Mouse (Mus musculus) monocyte, adult 2 months (primary cell): ENCODE measurements around the gene Fat2.

Source experiments
- DNase-seq, 2 experiments: peaks; one replicate each; pipeline ENCODE4 v3.0.0; 2022; ENCODE audit warnings: low spot score in 2 of 2, low read depth in 1 of 2

The Fat2 gene

DNA sequence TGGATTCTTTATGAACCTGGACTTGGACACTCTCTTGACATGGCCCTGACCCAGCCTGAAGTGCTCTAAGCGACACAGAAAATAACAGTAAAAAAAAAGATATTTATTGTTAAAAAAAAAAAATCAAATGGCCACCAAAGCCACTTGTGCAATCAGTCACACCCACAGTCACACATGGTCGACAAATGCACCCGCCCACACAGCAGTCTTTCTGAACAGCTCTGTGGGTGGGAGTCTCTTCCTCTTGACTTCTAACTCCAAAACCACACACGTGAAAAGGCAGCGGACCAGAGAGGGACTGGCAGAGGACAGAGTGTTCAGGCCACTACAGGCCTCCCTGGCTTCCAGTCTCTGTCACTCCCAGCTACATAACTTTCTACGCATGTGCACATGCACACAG is 85.8 kb downstream of the Fat2 start:
- no peak for DNase-seq

DNA sequence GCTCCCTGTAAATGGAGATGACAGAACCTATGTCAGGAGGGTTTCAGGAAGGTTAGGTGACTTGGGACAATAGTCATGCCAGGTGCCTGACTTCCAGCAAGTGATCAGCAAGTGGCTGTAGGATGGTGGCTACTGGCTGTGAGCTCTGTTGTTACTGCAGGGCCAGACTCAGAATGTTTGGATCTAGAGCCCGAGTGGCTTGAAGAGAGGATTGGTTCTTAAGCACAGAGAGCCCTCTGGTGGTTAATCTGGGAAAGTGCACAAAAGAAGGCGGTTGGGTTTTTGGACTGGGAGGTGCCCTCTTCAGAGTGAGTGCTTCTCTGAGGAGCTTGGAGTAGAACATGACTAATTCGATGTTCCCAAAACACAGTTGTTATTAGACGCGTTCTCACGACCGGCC is 95.8 kb downstream of the Fat2 start:
- DNase-seq, result peak; percentile 21 to 49

GRCm38 (mm10) chr11:55239496-55239895 is 96.9 kb downstream of the Fat2 start:
- DNase-seq, result no peak

GRCm38 (mm10) chr11:55236815-55237214 is 99.5 kb downstream of the Fat2 start:
- no peak for DNase-seq

GRCm38 (mm10) chr11:55234791-55235190 is 101.6 kb downstream of the Fat2 start:
- DNase-seq, result no peak

DNA sequence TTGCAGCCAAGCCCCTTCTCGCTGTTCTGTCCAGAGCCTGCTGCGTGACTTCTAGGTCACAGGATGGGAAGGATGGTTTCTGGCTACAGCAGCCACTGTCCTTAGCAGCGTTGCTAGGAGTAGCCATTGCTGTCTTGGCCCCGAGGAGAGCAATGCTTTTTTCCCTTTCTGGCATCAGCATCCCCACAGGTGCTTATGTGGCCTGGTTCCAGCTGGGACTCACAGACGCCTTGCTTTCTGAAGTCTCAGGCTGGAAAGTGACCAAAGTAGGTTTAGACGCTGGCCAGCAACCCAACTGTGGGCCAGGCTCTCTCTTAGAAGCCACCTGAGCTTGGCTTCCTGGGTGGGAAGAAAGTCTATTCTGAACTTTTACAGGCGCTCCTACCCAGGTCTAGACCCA is 102.1 kb downstream of the Fat2 start:
- no peak for DNase-seq

GRCm38 (mm10) chr11:55231034-55231433 is 105.3 kb downstream of the Fat2 start:
- no peak for DNase-seq

- DNase-seq, result no peak
Observed at GRCm38 (mm10) chr11:55221306-55221705, 115.1 kb downstream of the Fat2 start.

DNA sequence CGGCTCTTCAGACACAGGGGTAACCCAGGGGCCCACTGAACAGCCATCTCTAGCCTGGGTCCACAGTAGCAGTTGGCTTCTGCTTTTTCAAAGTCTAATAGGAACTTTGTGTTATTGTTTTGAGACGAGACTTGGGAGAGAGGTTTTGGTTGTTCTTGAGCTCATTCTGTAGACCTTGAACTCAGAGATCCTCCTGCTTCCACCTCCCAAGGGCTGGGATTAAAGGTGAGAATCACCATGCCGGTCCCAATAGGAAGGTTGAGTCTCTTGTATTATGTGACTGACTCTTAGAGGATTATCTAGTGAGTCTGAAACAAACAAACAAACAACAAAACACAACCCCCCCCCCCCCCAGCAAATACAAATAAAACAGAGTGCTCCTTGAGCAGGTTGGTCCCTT is 117.9 kb downstream of the Fat2 start:
- no peak for DNase-seq

DNA sequence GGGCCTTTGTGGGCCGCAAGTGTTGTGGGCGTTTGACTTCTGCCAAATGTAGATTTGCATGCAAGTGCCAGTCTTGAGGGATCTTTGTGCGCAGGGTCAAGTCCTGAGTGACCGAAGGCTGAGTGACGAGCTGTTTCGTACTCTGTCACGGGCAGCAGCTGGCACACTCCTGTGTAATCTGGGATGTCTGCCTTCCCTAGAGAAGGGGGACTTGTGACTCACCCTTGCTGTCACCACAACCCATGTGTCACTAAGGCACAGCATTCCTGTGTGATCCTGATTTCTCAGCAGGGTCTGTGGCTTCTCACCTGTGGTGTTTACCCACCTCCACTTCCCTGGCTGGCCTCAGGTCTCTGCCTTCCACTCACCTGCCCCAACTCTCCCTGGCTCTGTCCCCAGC is 118.5 kb downstream of the Fat2 start:
- no peak for DNase-seq

GRCm38 (mm10) chr11:55217418-55217817 is 118.9 kb downstream of the Fat2 start:
- no peak for DNase-seq

- no peak for DNase-seq
Observed at GRCm38 (mm10) chr11:55216830-55217229, 119.5 kb downstream of the Fat2 start.

- DNase-seq, result no peak
Observed at GRCm38 (mm10) chr11:55216061-55216460, 120.3 kb downstream of the Fat2 start.

DNA sequence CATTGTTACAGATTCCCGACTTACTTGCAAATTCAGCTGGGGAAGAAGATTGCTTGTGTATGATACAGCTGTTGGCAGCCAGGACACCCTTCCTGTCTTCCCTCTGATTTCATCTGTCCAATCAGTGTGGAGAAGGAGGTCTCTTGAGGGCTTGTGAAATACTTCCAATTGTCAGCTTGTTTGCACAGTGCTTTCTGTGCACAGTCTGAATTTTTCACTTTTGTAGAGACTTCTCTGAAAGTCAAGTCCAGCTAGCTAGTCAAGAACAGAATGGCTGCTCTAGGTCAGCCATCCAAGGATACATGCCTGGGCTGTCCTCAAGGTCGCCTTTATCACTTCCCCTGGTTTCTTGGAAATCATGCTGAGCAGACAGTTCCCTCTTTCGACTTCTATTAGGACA is 121.4 kb downstream of the Fat2 start:
- no peak for DNase-seq

GRCm38 (mm10) chr11:55214161-55214560 is 122.2 kb downstream of the Fat2 start:
- no peak for DNase-seq

DNA sequence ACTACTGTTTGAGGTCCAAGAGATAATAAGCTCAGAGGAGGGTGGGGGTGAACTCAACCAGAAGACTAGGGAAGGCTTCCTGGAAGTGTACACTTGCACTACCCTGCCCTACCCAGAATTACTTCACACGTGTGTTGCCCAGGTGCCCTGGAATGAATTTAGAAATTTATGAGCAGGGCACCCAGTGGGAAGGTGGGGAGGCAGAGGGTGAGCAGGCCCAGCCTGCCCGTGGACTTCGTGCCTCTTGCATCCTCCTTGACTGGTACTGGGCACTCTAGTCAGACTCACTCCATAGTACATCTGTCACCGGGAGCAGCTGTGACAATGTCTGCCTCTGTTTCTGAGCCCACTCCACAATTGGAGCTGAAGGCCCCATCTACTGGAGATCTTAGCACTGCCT is 122.8 kb downstream of the Fat2 start:
- DNase-seq, result no peak

GRCm38 (mm10) chr11:55209626-55210353 is 126.6 kb downstream of the Fat2 start:
- no peak for DNase-seq

DNA sequence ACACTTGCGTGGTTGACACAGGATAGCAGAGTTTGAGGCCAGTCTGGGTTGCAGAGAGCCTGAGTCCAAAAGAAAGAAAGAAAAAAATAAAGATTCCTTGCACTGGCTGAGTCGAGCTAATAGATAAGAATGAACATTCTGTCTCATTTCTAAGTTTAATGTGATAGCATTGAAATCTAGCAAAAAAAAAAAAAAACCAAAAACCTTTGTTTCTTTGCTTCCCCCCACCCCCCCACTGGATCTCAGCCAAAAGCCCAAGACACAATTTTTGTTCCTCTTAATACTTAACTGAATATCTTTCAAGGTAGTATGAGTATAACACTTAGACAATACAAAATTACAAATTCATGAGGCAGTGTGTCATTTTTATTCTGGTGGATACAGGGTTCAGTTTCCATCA is 127.3 kb downstream of the Fat2 start:
- DNase-seq, result no peak

DNA sequence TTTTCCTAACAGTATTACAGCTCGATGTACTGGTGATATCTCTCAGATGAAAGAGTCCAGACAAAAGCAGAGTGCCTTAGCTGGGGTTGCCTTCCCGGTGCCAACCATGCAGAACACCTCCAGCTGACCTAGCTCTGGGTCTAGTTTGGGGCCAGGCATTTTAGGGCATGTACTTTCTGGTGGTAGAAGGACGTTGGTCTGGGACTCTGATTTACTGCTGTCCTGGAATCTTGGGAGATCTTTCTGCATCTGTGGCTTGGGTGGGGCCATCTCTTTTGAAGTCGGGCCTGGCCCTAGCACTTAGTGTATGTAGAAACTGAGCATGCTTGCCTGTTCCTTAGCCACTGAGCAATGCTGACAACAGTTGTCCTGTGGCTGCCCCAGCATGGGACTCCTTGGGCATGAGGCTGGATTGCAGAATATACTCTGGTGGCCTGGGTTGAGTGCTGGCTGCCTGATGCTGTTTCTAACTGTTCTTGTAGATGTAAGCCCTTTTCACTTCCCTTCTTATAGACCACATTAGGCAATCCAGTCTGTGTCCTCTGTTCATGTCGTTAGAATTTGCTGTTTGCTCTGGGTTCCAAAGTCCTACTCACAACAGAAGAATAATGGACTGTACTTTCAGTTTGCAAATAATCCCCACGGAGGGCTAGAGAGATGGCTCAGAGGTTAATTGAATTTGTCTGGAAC is 128.2 kb downstream of the Fat2 start:
- DNase-seq, result peak; percentile 36 to 38

GRCm38 (mm10) chr11:55204602-55205001 is 131.8 kb downstream of the Fat2 start:
- no peak for DNase-seq

DNA sequence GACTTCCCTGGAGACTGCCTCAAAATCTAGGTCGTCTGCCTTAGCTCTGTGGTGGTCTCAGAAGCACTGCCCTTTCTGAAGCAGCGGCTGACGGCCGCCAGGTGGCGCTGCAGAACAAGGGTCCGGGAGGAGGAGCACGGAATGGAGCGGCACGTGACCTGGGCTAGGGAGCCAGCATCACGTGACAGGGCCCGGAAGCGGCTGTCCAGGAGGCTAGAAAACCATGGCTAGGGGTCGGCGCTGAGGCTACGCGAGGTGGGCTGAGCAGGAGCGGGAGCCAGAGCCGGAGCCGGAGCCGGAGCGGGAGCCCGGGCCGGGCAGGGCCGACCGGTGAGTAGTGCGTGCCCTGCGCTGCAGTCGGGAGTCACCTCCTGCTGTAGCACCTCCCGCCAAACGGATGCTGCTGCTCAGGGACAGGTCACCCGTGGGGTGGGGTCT is 132.2 kb downstream of the Fat2 start, which contains the start of gene Slc36a1:
Slc36a1 (plus strand) TSS at position 192 of the 438 bp plus-strand sequence.
- DNase-seq, result peak; percentile 89 to 90
